Mouse (Mus musculus): Measurements from ENCODE around the gene Ctsa.
A peak's percentile ranks its signal among the peaks of the same experiment; 100 is the strongest.
"Not testable (repeated sequence)": the region's sequence is repeated elsewhere in the genome, so short reads cannot be mapped to it uniquely, and the experiment has no call there.

Ctsa gene

GRCm38 (mm10) chr2:164850061-164850460, 17.4 kb downstream of the Ctsa start:
- DNase-seq (ENCODE audit: low spot score) = no peak

DNA sequence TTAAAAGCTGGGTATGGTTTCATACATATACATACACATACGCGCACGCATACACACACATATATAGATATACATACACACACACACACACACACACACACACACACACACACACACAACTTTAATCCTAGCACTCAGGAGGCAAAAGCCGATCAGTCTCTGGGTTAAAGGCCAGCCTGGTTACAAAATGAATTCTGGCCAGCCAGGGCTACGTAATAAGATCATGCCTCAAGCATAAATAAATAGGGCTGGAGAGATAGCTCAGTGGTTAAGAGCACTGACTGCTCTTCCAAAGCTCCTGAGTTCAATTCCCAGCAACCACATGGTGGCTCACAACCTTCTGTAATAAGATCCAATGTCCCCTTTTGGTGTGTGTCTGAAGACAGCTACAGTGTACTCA, 22.9 kb downstream of the Ctsa start:
- DNase-seq (ENCODE audit: low spot score) = not testable (repeated sequence)

DNA sequence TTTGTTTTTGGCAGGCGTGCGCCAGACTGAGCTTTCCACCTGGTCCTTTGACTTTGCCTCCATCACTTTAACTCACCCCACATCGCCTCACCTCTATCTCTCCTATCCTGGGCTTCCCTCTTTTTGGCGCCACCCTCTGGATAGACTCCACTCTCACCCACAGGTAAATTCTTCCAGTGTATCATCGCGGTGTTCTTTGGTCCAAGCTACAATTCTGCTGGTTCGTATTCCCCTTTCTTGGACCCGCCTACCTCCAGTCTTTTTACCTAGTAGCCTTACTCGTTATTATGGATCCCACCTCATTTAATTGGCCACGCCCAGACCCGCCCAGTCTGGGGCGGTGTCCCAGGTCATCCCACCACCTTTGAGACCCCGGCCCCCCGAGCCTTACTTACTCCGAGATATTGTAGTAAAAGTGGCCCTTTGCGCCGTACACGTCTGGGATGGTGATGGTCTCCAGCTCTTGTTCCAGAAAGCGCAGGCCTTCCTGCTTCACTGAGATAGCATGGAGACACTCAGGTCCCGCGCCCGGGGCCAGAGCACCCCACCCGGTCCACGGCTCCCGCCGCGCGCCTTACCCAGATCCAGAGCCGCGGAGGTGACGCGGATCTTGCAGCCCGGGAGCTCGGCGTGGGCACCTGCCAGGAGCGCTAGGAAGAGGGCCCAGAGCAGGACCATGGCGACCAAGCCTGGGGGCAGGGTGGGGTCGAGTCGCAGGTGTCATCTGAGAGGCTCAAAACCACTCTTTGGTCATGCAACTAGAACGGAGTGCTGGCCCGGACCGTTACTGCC, 23.8 kb downstream of the Ctsa start:
- DNase-seq (ENCODE audit: low spot score) = peak; percentile 18

DNA sequence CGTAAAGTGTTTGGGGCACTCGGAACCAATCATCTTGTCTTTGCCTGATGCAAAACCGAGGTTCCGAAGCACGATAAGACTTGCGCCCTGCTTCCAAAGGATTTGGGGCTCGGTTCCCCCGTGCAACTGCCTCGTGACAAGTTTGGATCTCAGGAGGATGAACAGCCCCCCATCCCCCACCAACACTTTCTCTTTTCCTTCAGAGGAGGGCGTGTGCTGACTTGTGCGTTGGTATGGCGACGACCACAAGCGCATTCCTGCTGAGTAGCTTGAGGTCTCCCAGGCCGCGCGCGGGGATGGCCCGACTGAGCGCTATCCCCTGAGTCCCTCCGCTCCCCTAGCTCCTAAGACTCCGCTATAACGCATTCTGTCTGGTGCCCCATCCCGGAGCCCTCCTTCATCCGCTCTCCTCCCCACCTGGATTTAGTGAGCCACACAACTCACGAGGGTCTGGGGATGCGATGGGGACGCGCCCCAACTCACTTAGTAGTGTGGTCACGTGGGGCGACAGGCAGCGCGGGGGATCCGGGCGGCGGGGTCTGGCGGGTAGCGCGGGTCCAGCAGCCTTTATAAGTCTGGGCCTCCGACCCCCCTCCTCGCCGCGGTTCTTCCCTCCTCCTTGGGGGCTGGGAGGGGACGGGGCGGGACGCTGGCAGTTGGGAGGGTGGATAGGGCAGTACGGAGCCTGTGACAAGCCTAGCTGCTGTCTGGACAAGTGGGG, 24.6 kb downstream of the Ctsa start, which contains the start of gene Pltp:
Gene Pltp, minus strand, starts transcription at position 611 of the 721 bp plus-strand sequence.
- peak; percentile 67 for DNase-seq (ENCODE audit: low spot score)

GRCm38 (mm10) chr2:164857842-164858553, 25.3 kb downstream of the Ctsa start:
- no peak for DNase-seq (ENCODE audit: low spot score)

DNA sequence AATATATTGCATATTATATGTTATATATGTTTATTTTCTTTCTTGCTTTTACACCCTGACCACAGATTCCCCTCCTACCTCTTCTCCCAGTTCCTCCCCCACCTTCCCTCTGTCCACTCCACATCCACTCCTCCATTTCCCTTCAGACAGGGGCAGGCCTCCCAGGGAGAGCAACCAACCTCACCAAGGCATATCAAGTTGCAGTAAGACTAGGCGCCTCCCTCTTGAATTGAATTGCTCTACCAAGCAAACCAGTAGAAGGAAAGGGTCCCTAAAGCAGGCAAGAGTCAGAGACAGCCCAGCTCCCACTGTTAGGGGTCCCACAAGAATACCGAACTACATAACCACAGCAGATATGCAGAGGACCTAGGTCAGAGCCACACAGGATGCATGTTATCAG, 26.5 kb downstream of the Ctsa start:
- DNase-seq (ENCODE audit: low spot score) = no peak

DNA sequence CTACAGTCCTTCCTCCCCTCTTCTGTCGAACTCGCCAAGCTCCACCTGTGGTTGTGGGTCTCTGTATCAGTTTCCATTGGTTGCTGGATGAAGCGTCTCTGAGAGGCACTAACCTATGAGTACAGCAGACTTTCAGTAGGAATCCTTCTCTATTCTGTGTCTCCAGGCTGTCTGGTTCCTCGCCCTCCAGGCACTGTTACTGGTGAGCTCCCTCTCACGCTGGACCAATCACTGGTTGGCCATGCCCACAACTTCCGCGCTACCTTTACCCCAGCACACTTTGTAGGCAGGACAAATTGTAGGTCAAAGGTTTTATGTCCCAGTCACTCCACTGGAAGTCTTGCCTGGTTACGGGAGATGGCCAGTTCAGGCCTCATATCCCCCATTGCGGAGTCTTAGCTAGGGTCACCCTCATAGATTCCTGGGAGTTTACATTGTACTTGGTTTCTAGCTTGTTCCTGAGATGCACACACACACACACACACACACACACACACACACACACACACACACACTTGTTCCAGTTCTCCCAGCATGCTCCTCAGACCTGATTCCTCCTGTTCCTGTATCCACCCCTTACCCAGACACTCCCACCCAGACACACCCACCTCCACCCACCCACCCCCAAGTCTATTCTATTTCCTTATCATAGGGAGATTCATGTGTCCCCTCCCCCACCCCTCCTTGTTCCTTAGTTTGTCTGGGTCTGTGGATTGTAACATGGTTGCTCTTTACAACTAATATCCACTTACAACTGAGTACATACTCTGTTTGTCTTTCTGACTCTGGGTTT, 27.2 kb downstream of the Ctsa start:
- DNase-seq (ENCODE audit: low spot score) = no peak

DNA sequence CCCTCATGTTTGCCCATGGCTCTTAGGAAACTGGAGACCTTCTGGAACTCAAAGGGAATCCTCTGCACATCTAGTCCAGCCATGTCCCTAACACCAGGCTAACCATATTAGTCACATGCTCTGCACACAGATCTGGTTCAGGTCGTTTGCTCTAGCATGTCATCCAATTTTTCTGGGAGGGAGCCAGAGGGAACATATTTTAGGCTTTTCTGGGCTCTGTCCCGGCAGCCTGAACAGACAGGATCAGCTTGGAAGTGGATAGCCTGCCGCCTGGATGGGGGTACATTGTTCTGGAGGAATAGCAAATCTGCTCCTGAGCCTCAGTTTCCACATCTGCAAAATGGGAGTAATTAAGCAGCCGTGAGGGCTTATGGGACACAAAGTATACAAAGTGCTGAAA, 28.4 kb downstream of the Ctsa start:
- DNase-seq (ENCODE audit: low spot score) = no peak

- DNase-seq (ENCODE audit: low spot score) = no peak
Observed at GRCm38 (mm10) chr2:164862179-164862861, 29.6 kb downstream of the Ctsa start.

DNA sequence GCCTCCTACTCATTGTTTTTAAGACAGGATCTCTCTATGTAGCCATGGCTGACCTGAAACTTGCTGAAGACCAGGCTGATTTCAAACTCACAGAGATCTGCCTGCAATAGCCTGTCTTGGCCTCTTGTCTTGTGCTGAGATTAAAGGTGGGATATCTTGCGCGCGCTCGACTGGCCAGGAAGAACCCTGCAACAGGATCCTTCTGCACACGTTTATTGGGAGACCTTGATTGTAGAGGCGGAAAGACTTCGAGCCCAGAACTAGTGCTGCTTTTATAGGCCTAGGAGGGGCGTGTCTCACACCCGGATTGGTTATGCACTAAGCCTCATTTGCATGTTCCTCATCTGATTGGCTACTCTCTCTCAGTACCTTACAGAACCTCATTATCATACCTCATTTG, 30.7 kb downstream of the Ctsa start:
- not testable (repeated sequence) for DNase-seq (ENCODE audit: low spot score)

DNA sequence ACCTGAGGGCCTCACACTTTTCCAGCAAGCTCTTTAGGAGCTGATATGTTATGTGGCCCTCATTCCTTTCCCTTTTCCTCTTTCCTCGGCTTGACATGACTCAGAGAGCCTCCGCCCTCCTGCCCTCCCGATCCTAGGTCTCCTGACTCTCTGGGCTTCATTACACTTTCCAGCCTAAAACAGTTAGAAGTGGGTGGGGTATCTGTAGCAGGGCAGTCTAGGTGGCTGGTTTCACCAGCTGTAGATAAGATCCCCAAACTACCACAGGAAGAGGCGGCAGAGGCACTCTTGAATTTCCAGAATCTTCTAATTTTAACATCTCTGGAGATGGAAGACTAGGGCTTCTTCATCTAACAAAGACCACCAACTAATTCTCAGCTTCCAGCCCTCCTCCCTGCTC, 31.9 kb downstream of the Ctsa start:
- DNase-seq (ENCODE audit: low spot score) = no peak

- DNase-seq (ENCODE audit: low spot score) = no peak
Observed at GRCm38 (mm10) chr2:164866741-164867551, 34.3 kb downstream of the Ctsa start.

GRCm38 (mm10) chr2:164867566-164867965, 34.9 kb downstream of the Ctsa start:
- DNase-seq (ENCODE audit: low spot score) = no peak

DNA sequence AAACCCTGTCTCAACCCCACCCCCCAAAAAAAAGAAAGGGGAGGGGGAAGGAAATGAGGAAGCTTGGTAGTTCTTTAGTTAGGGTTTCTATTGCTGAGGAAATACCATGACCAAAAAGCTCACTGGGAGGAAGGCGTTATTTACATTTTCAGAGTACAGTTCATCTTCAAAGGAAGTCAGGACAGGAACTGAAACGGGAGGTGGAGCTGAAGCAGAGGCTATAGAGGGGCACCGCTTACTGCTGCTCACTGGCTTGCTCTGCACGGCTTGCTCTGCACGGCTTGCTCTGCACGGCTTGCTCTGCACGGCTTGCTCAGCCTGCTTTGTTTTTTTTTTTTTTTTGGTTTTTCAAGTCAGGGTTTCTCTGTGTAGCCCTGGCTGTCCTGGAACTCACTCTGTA, 35.8 kb downstream of the Ctsa start:
- DNase-seq (ENCODE audit: low spot score) = no peak

DNA sequence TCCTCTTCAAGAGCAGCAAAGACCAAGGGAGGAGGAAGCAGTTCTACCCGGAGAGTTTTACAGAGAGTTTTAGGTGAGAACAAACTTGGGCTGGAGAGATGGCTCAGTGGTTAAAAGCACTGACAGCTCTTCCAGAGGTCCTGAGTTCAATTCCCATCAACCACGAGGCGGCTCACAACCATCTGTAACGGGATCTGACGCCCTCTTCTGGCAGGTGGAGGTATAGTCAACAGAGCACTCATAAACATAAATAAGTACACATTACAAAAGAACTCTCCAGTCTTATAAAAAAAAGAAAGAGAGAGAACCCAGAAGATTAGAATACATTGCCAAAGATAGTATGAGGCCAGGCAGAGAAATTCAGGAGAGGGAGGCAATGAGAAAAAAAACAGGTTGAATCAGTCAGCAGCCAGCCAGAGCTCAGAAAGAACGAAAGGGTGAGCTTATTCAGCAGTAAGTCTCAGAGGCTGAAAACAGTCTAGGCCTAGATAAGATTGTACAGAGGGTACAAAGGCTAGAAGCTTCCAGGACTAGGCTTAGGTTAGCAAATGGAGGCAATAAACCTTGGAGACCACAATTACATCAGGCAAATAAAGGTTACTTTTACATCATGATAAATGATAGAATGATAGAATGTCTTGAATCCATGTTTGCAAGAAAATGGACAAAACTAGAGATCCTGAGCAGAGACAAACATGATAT, 39.1 kb downstream of the Ctsa start:
- no peak for DNase-seq (ENCODE audit: low spot score)

- no peak for DNase-seq (ENCODE audit: low spot score)
Observed at GRCm38 (mm10) chr2:164873621-164874020, 40.9 kb downstream of the Ctsa start.

- DNase-seq (ENCODE audit: low spot score) = no peak
Observed at GRCm38 (mm10) chr2:164874239-164874769, 41.6 kb downstream of the Ctsa start.

- DNase-seq (ENCODE audit: low spot score) = not testable (repeated sequence)
Observed at GRCm38 (mm10) chr2:164875648-164876047, 43.0 kb downstream of the Ctsa start.

DNA sequence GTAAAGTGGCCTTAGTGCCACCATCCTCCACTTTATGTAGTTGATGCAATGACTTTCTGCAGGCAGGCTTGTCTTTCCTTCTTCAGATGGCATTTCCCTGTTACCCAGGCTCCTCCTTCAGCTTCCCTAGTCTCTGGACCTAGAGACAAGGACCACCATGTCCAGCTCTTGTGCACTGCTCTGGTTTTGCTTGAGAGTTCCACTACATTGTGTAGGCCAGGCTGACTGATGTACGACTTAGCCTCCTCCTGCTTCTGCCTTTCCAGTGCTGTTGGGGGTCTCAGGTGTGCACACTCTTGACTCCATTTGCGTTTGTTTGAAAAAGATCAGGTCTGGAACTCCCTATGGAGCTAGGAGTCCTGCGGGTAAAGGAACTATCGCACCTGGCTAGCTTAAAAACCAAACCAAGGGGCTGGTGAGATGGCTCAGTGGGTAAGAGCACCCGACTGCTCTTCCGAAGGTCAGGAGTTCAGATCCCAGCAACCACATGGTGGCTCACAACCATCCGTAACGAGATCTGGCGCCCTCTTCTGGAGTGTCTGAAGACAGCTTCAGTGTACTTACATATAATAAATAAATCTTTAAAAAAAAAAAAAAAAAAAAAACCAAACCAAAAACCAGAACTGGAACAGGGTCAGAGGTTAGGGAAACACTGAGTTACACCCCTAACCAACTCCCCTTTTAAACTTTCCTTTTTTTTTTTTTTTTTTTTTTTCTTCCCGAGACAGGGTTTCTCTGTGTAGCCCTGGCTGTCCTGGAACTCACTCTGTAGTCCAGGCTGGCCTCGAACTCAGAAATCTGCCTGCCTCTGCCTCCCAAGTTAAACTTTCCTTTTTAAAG, 44.9 kb downstream of the Ctsa start:
- not testable (repeated sequence) for DNase-seq (ENCODE audit: low spot score)

Data from retina, embryonic 14.5 days (tissue).